Mouse (Mus musculus) lung, postnatal 36 days (tissue): ENCODE data around the gene Rgs2.

Experiments used
- DNase-seq: peaks from one replicate; pipeline ENCODE4 v3.0.0; 2022; ENCODE audit warnings: mixed read lengths

The Rgs2 gene

GRCm38 (mm10) chr1:143982765-143983312, 21.1 kb downstream of the Rgs2 start:
- DNase-seq: no peak

GRCm38 (mm10) chr1:143982085-143982764, 21.7 kb downstream of the Rgs2 start:
- DNase-seq: no peak

DNA sequence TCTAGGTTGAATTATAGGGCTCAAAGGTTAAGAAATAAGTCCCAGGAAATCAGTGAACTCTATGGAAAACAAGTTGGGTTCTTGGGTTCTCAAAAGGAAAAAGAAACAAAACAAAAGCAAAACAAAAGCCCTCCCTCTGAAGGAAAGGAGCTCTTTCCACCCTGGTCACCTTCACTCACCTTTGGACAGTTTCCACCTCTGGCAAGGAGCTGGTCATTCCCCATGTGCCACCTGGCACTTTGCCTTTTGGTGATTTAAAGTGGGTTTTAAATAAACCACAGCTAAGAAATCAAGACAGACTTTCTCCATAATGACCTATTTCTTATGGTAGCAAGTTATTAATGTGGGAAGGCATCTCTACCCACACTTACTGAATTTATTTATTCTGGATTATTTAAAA, 23.1 kb downstream of the Rgs2 start:
- no peak for DNase-seq

DNA sequence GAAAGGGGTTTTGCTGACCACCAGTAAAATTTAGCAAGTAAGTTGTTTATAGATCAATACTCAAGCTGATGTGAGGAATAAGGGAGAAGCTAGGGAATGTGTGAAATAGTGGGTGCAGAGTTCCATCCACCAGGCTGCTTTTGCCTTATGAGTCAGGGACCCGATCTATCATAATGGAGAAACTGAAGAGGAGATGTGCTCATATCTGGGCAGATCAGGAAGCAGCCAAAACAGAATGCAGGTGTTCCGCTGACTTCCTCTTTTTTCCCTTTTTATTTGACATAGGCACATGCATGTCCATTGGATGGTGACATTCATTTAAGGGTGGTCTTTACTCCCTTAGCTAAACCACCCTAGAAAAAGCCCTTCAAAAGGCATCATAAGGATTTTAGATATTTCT, 29.3 kb downstream of the Rgs2 start:
- DNase-seq: no peak

- DNase-seq: no peak
Observed at GRCm38 (mm10) chr1:143962301-143962700, 41.7 kb downstream of the Rgs2 start.

DNA sequence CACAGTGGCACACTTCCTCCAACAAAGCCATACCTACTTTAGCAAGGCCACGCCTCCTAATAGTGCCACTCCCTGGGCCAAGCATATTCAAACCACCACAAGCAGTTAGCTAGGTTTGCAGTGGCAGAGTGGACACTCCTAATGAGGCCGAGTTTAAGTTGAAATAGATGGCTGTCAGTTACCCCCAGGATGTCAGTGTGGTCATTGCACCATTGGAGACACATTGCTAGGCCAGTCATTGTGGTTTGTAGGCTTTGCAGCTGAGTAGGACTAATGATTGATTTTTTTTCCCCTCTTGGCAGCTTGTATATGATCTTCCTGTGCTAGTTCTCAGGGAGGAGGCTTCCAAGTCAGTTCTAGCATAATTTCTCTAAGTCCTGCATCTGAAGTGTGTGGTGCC, 43.6 kb downstream of the Rgs2 start:
- no peak for DNase-seq

DNA sequence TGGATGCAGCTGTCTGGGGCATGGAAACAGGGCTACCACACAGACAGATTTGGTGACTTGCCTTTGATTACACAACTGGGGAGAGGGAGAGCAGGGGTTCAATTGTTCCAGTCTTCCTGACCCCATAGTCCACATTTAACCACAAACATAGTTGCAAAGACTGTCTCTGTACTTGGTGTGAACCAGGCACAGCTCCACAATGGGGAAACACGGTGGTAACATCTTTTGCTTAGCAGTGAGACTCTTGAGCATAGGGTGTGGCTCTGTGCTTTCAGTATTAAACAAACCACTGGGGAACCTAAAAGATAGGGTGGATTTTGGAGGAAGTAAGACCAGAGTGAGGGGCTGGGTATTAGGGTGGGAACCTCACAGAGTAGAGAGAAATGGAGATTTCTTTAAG, 47.9 kb downstream of the Rgs2 start:
- no peak for DNase-seq

GRCm38 (mm10) chr1:143952841-143953240, 51.1 kb downstream of the Rgs2 start:
- no peak for DNase-seq
